Mouse (Mus musculus) liver, embryonic 14.5 days (tissue): ENCODE results near the gene Fbxl17. TPM values are rescaled to one million over a fixed set of nuclear protein-coding genes. Genes with fewer than 3 reads are reported as not detected.

Experiments
- ATAC-seq: fragments of 200-750 bp; cut with Nextera tagmentation; 2 replicates; pipeline ENCODE4 v1.8.0; 2017; ENCODE audit warnings: moderate number of reproducible peaks, mild to moderate bottlenecking, moderate library complexity; ENCODE audit not compliant: insufficient read depth
- DNase-seq, 3 experiments: peaks; one replicate each; pipeline ENCODE4 v3.0.0-alpha.2; 2012 to 2013; ENCODE audit warnings: low read depth in 3 of 3, low spot score in 3 of 3
- H3K27ac ChIP-seq: fragments of 300-500 bp; sonication (generic); 2 replicates; pipeline ENCODE4 v1.5.1; 2014; ENCODE audit warnings: moderate library complexity, mild to moderate bottlenecking, control low read depth, inconsistent platforms
- H3K27me3 ChIP-seq: fragments of 300-500 bp; sonication (generic); 2 replicates; pipeline ENCODE4 v1.6.1; 2014; ENCODE audit warnings: mild to moderate bottlenecking, low read length, moderate library complexity; ENCODE audit not compliant: control insufficient read depth, insufficient read depth
- H3K36me3 ChIP-seq: fragments of 300-500 bp; sonication (generic); replicated peaks from 2 replicates; pipeline ENCODE4 v1.6.1; 2014; ENCODE audit warnings: low read depth; ENCODE audit not compliant: control insufficient read depth, insufficient read depth
- H3K4me1 ChIP-seq, 2 experiments: fragments of 200-500 bp in 1 of 2; fragments of 300-500 bp in 1 of 2; sonication (generic) in 1 of 2; replicated peaks; 2 replicates each; pipeline ENCODE4 v1.6.1; 2012 to 2014; ENCODE audit warnings: antibody characterized with exemption in 1 of 2, inconsistent platforms in 1 of 2, low read length in 1 of 2; ENCODE audit not compliant: control insufficient read depth in 2 of 2, insufficient read depth in 2 of 2
- H3K4me2 ChIP-seq: fragments of 300-500 bp; sonication (generic); 2 replicates; pipeline ENCODE4 v1.6.1; 2014; ENCODE audit warnings: low read depth, mild to moderate bottlenecking, control low read depth, moderate library complexity
- H3K4me3 ChIP-seq, 2 experiments: fragments of 200-500 bp in 1 of 2; fragments of 300-500 bp in 1 of 2; sonication (generic) in 1 of 2; 2 replicates each; pipeline ENCODE4 v1.5.1; 2012 to 2014; ENCODE audit warnings: low read depth in 2 of 2, low read length in 2 of 2, mild to moderate bottlenecking in 2 of 2, control low read depth in 1 of 2, inconsistent platforms in 1 of 2, moderate library complexity in 1 of 2; ENCODE audit not compliant: insufficient read depth in 1 of 2
- H3K9ac ChIP-seq: fragments of 300-500 bp; sonication (generic); replicated peaks from 2 replicates; pipeline ENCODE4 v1.6.1; 2014; ENCODE audit warnings: mild to moderate bottlenecking, control low read depth, moderate library complexity
- H3K9me3 ChIP-seq: fragments of 300-500 bp; sonication (generic); 2 replicates; pipeline ENCODE4 v1.6.1; 2016; ENCODE audit warnings: low read length, mixed read lengths; ENCODE audit not compliant: control insufficient read depth
- CTCF ChIP-seq: IDR thresholded peaks from 2 replicates; pipeline ENCODE4 v1.5.1; 2016; ENCODE audit warnings: antibody characterized with exemption, low read depth, control low read depth
- EP300 ChIP-seq: IDR thresholded peaks from 2 replicates; pipeline ENCODE4 v1.6.1; 2016; ENCODE audit warnings: antibody characterized with exemption, low read depth
- WGBS: fragments of 180-500 bp; shearing (Covaris S2); extraction: QIAGEN DNeasy Blood & Tissue Kit; methylation state at CpG from one replicate; pipeline ENCODE4 v1.1.7; 2014; ENCODE audit not compliant: insufficient replicate concordance; 5-methylcytosine and 5-hydroxymethylcytosine counted together
- polyA plus RNA-seq, 2 experiments: library from polyadenylated mRNA; depleted of rRNA in 1 of 2; stranded (reverse) in 1 of 2; unstranded in 1 of 2; fragments of >200 nt; fragmentation: Nextera tagmentation in 1 of 2; extraction: Ambion mirVana in 1 of 2; gene quantifications; 2 replicates each; pipeline versions ENCODE4 v1.2.1 to v1.2.3; 2012 to 2014

Gene Fbxl17
- polyA plus RNA-seq, 2 experiments = 1.9 TPM

DNA sequence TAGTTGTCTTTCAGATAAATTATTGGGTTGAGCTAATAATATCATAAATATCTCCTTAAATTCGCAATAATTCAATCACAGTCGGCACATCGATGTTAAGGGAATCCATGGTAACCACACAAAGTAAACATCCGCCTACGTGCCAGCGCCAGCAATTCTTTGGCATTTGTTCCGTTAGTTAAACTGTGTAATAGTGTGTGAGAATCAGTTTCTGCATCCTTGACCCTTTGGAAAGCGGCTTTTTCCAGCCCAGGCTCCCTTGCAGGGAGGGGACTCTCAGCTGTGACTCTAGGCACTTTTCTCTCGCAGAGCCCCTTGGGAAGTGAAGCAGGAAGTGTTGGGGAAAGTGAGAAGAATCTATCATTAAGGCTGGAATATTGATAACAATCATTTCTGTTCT lies 314.3 kb downstream of the Fbxl17 start:
- Histone ChIP-seq H3K27me3 (no peaks in the 10 kb centered on the region), H3K4me3 (no peak overlapping the region), H3K9me3 (no peaks in the 10 kb centered on the region), H3K36me3 (no peaks in the 10 kb centered on the region), H3K4me1 (peaks cover 2 to 6% of the 10 kb centered on the region in 2 experiments; a peak in 2 of 4 replicates), H3K27ac (no peak overlapping the region), H3K4me2 (no peak overlapping the region), H3K9ac (no peak overlapping the region)
- WGBS = 82% methylated on average over 9 of the region's 9 CpGs
- TF ChIP-seq EP300 (no peak), CTCF (no peak)
- DNase-seq (no peak), ATAC-seq (no peak)

DNA sequence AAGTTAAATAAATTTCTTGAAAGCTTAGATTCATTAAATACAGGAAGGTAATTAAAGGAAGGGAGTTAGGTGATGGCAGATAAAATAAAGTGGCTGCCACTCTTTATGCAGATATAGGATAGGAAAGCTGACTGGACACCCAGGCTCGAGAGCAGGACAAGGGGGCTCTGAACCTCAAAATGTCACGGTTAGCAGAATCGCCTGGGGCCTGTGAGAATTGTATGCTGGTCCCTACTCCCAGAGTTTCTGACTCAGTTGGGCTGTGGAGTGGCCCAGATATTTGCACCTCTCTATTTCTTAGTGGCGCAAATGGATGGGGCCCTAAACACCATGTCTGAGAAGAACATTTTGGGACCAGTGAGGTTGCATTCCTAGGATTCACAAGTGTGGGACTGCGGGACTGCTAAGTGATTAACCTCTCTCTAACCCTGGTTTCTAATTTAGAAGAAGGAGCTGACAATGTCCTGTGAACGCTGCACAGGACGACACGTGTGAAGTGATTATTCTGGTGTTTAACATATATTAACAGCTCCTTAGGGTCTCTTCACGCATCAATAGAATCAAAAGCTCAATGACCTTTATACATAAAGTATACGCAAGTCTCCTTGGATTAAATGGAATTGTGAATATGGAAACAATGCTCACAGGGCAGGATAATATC lies 314.8 kb downstream of the Fbxl17 start:
- no peak for DNase-seq

DNA sequence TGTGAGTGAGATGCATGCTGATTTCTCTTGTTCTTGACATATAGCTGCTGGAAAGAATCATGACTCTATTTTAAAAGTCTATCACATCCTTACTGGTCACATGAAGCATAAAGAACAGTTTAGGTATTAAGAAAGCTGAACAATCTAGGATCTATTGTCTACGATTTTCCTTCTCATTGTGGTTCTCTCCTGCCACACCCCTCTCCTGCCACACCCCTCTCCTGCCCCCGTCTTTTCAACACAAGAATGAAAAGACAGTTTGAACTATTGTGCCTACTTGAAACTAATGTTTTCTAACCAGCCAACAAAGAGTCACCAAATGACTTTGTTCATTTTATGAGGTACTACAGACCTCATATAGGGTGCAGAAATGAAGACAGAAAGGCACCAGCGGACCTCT lies 316.4 kb downstream of the Fbxl17 start:
- H3K36me3 ChIP-seq = no peaks in the 10 kb centered on the region
- no peak overlapping the region for H3K4me2 ChIP-seq
- H3K9me3 ChIP-seq = no peaks in the 10 kb centered on the region
- no peak for ATAC-seq
- TF ChIP-seq EP300 (no peak), CTCF (no peak)
- WGBS = 39% methylated on average over 3 of the region's 3 CpGs
- peaks cover 0 to 3% of the 10 kb centered on the region in 2 experiments; a peak in 1 of 4 replicates for H3K4me1 ChIP-seq
- no peak overlapping the region for H3K9ac ChIP-seq
- no peak overlapping the region for H3K4me3 ChIP-seq
- no peak overlapping the region for H3K27ac ChIP-seq
- no peaks in the 10 kb centered on the region for H3K27me3 ChIP-seq
- DNase-seq = no peak

More for the DNA sequence above, 314.8 kb downstream of the Fbxl17 start:
- Histone ChIP-seq H3K4me3 (no peak overlapping the region), H3K9me3 (no peaks in the 10 kb centered on the region), H3K9ac (no peak overlapping the region), H3K27ac (no peak overlapping the region), H3K27me3 (no peaks in the 10 kb centered on the region), H3K4me2 (no peak overlapping the region), H3K4me1 (peaks cover 2 to 6% of the 10 kb centered on the region in 2 experiments; a peak in 2 of 4 replicates), H3K36me3 (no peaks in the 10 kb centered on the region)
- no peak for ATAC-seq
- TF ChIP-seq CTCF = no peak
- TF ChIP-seq EP300 = no peak
- 74% methylated on average over 10 of the region's 10 CpGs for WGBS

DNA sequence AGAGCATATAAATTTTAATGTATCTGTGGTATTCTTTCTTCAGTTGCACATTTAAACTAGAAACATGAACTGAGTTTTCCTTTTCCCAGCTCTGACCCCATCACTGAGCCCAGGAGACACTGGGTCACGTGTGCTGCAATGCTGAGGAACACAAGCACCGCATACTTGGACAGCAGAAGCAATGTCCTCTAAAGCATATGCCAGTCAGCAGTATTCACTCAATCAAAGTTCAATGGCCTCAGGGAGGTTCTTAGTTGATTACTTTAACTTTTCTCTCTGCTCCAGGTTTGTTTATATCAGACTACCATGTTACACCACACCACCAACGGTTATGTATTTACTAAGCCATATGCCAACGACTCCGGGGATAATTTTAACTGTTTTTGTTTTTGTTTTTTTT lies 318.2 kb downstream of the Fbxl17 start:
- H3K9me3 ChIP-seq = no peaks in the 10 kb centered on the region
- H3K36me3 ChIP-seq = no peaks in the 10 kb centered on the region
- WGBS = 79% methylated on average over 5 of the region's 5 CpGs
- ATAC-seq = no peak
- TF ChIP-seq EP300 = no peak
- TF ChIP-seq CTCF = no peak
- no peak for DNase-seq
- no peaks in the 10 kb centered on the region for H3K27me3 ChIP-seq
- no peak overlapping the region for H3K9ac ChIP-seq
- no peak overlapping the region for H3K27ac ChIP-seq
- H3K4me2 ChIP-seq = no peak overlapping the region
- H3K4me3 ChIP-seq = no peak overlapping the region
- 0 out of 4 replicates have a peak, but pooled peaks cover 0 to 3% of the 10 kb centered on the region in 2 experiments for H3K4me1 ChIP-seq

DNA sequence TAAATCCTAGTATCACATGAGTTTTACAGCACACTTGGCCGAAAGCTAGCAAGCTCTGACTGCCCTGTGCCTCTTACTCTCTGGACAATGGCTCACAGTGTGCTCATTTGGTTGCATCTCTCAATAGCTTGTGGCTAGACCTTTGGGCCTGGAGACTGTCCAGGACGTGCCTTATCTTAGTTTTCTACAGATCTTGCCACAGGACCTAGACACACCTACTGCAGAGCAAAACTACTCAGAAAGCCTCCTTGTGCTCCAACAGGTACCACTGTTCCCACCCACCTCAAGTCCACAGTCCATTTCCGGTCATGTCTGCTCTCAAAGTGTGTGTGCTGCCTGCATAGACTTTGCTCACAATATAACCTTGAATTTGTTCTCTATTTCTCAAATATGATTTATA lies 319.8 kb downstream of the Fbxl17 start:
- H3K9me3 ChIP-seq = no peaks in the 10 kb centered on the region
- TF ChIP-seq EP300 = no peak
- TF ChIP-seq CTCF = no peak
- H3K27ac ChIP-seq = no peak overlapping the region
- WGBS = 51% methylated on average over 3 of the region's 3 CpGs
- no peak for ATAC-seq
- H3K4me3 ChIP-seq = no peak overlapping the region
- DNase-seq = no peak
- H3K4me1 ChIP-seq = no peaks in the 10 kb centered on the region
- no peak overlapping the region for H3K9ac ChIP-seq
- no peaks in the 10 kb centered on the region for H3K27me3 ChIP-seq
- no peak overlapping the region for H3K4me2 ChIP-seq
- no peaks in the 10 kb centered on the region for H3K36me3 ChIP-seq
